Mouse (Mus musculus): ENCODE data around the gene Trim29.

- TF ChIP-seq CTCF (IDR thresholded peaks at IDR 0.05; ENCODE audit: low read depth, low read length) (no peak), TAL1 (conservative IDR thresholded peaks at IDR 0.05; ENCODE audit: low read depth, low read length) (no peak), GATA1 (IDR thresholded peaks at IDR 0.05; ENCODE audit: borderline replicate concordance, low read length) (no peak), POLR2AphosphoS5 (IDR thresholded peaks at IDR 0.05; ENCODE audit: insufficient replicate concordance, low read depth, low read length) (no peak), GATA2 (IDR thresholded peaks at IDR 0.05; ENCODE audit: borderline replicate concordance, low read depth, low read length) (no peak)
Measured at GRCm38 (mm10) chr9:43358591-43359323, 48.1 kb downstream of the Trim29 start.

Measured in G1E (cell line).